Mouse (Mus musculus) kidney, adult 2 months (tissue): ENCODE results near the gene Psmd4.

Experiments used
- CTCF ChIP-seq: fragments of 200-500 bp; conservative IDR thresholded peaks from 2 replicates; pipeline ENCODE4 v1.5.1; 2011; ENCODE audit warnings: low read depth, mild to moderate bottlenecking, control low read depth, low read length, moderate library complexity, mixed read lengths; ENCODE audit not compliant: insufficient read depth, insufficient read length
- POLR2A ChIP-seq: fragments of 200-500 bp; IDR thresholded peaks from one replicate; pipeline ENCODE4 v1.6.1; 2011; ENCODE audit warnings: low read depth, low read length, control low read depth

DNA sequence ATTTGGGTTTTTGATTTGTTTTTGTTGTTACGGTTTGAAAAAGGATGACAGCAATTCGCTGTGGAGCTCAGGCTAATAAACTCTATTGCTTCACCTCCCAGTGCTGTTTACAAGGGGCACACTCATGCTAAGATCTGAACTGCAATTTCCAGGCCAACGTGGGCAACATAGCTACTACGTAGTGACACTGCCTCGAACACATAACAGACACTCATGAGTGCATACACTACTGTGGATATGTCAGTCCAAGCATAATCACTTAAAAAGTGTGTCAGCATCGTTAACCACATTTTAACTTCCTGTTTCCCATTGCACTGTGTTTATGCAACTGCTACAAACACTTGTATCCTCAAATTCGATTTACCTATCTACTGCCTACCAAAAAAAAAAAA is 420 bp upstream of the Psmd4 start:
- TF ChIP-seq CTCF (no peak), POLR2A (no peak)
